Mouse (Mus musculus) G1E (cell line): ENCODE data around the gene Nxpe4.

ENCODE experiments used
- CTCF ChIP-seq: IDR thresholded peaks from 2 replicates; pipeline ENCODE4 v1.5.1; 2012; ENCODE audit warnings: low read depth, low read length, inconsistent platforms, mixed read lengths
- GATA1 ChIP-seq: IDR thresholded peaks from 2 replicates; pipeline ENCODE4 v1.6.1; 2012; ENCODE audit warnings: borderline replicate concordance, low read length, inconsistent platforms, mixed read lengths
- TAL1 ChIP-seq: conservative IDR thresholded peaks from 2 replicates; pipeline ENCODE4 v1.6.1; 2012; ENCODE audit warnings: low read depth, low read length, inconsistent platforms, mixed read lengths

DNA sequence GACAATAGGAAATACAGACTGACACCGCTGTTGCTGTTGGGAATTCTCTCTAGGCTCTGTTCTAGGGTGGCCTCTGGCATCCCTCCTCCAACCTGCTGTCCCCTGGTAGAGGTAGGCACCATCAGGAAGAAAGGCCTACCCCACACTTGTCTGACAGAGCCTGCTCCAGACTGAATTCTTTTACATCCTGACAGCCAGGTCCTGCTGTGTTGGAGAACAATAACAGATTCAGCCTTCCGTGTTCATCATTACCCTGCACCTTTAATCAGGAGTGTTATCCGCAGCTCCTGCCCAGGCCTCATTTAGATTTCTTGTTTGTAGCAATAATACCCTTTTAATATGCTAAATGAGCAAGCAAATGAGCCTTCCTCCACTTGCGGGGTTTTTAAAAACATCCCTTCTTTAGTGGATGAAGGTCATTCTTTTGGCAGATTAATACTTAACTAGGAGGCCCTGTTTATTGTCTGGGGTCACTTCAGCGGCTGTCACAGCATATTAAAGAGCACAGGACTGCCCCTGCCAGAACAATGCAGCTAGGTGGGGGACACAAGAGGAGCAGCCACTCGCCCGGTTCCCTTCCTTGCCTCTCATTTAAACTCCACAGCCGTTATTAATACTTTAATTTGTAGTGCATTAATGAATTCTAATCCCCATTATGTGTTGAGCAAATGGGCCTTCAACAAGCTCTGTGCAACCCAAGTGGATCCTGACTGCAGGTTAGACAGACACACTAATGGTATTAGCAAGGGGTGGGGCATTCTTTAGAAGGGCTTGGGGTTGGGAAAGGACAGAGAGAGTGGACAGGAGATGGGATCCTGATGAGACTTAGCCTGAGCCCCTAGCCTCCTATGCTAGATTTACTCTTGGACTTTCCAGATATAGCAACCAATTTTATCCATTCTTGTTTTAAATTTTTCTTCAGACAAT, 21.1 kb upstream of the Nxpe4 start:
- TF ChIP-seq CTCF (no peak), GATA1 (no peak), TAL1 (no peak)
